Mouse (Mus musculus) WW6 (cell line): Measurements from ENCODE around the gene Tspan17.
"Not testable (repeated sequence)": the region's sequence is repeated elsewhere in the genome, so short reads cannot be mapped to it uniquely, and the experiment has no call there.

Experiments used
- DNase-seq: peaks from one replicate; pipeline ENCODE4 v3.0.0-alpha.2; 2013; ENCODE audit warnings: low read depth, low spot score

The Tspan17 gene

DNA sequence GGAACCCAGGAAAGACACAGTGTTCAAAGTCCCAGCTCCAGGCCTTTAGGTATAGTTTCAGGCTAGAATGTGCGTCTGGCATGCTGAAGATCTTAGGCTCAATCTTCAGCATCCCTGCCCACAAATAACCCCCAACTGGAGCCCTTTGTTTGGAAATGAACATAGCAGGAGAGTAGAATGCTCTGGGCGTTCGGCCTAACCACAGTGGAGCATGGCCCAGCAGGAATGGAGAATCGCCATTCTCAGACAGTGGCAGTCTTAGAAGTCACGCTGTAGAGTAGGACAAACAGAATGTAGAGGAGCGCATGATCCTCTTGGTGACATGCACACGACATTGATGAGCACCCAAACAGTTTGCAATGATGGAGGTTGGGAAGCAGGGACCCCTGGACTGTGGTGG, 28.3 kb upstream of the Tspan17 start:
- DNase-seq: no peak

DNA sequence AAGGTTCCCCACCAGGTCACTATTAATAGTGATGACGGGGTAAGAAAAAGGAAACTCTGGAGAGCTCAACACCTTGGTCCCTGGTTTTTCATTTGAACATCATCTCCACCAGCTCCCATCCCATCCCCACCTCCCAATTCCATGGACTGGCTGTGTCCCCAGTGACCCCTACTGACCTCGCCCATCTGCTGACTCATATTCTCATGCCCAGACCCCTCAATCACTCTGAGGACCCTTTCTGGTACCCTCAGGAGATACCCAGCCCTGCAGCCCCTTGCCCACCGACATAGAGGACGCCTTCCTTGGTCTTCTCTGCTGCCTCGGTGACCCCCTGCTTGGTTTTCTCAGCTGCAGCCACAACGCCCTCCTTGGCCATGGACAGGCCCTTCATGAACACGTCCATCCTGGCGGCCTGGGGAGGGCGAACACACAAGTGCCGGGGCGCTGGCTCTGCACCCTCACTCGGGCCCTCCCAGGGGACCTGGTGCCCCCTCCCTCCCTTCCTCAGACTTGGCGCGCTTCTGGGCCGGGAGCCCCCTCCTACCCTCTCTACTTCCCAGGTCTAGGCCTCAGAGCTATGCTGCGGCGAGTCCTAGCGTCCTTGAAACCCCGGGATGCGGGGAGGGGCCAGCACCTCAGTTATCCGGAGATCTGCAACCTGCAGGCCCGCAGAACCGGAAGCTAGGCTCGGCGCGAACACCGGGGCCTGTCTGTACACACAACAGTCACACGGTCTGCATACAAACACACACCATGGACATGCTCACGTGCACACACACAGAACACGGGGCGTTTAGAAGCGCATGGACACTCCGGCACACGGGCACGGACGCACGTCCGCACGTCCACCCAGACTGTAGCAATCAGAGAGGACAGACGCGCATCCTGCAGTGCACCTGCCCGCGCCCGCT, 23.6 kb upstream of the Tspan17 start:
- no peak for DNase-seq

GRCm38 (mm10) chr13:54766192-54766768, 22.9 kb upstream of the Tspan17 start, which contains the start of gene Sncb:
Gene Sncb (minus strand): TSS chr13:54766595.
- DNase-seq: no peak

GRCm38 (mm10) chr13:54767012-54767411, 22.2 kb upstream of the Tspan17 start:
- no peak for DNase-seq

DNA sequence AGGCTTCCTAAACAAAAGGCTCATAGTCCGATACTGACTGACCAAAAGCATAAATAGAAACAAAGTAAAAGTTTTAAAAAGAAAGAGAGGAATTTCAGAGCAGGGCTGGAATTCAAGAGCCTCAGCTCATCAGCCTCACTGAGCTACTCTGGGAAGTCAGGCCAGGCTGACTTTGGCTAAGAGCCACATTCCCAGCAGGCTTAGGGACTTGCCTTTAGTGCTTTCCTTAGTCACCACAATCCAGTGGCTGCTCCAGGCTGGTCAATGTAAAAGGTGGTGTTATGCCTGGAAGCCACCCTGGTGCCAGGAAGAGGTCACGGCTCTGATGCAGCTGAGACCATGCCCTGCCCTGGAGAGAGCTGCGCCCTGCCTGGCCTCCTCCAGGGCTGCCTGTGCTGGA, 8.6 kb upstream of the Tspan17 start:
- DNase-seq: no peak

DNA sequence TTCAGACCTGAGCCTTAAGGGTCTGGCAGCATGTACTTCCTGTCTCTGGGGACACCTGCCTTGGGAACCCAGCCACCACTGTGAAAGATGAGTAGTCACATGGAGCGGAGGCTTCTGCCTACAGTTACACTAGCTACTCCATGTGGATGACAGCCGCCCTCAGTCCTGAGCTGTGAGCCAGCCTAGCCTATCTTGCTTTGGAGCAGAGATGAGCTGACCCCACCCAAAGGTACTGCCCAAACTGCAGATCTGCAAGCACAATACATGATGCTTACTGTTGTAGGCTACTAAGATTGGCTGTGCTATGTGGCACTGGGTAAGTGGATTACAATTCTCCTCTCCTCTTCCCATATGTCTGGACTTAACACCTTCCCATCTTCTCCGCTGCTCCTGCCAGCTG, 8.1 kb upstream of the Tspan17 start:
- DNase-seq: no peak

- DNase-seq: no peak
Measured at GRCm38 (mm10) chr13:54783235-54783634, 5.9 kb upstream of the Tspan17 start.

DNA sequence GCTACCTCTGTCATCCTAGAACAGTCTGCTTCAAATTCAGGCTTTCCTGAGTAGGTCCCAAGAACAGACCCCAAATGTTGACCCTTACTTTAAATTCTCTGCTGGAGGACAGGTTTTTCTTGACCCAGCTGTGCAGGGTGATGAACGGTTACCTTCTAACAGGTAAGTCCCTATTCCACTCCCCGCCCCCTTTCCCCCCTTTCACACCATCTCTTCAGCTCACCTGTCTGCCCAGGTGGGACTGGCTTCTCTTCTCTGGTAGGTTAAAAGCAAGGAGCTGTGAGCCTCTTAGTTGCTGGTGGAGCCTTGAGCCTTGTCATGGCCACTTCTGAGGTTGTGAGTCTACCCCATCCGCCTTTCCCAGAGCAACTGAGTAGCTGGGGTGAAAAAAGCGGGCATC, 5.5 kb upstream of the Tspan17 start, which contains the start of gene Eif4e1b:
TSS of gene Eif4e1b (plus strand) at position 301 of the 400 bp plus-strand sequence.
- no peak for DNase-seq

DNA sequence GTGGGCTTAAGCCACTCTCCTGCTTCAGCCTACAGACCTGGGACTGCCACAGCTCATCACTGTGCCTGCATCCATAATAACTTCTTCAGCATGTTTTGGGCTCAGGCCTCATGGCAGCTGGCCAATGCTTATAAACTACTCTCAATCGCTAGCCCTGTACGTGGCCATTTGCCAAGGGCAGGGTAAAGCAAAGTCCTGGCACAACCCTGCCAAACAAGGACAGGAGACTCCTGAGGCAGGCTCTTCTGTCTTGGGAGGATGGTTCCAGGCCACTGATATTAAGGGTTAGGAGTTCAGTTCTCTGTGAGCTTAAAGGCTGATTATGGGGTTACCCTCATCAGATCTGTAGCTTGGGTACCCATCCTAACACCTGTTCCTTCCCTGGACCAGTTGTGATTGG, 1.6 kb upstream of the Tspan17 start:
- not testable (repeated sequence) for DNase-seq

DNA sequence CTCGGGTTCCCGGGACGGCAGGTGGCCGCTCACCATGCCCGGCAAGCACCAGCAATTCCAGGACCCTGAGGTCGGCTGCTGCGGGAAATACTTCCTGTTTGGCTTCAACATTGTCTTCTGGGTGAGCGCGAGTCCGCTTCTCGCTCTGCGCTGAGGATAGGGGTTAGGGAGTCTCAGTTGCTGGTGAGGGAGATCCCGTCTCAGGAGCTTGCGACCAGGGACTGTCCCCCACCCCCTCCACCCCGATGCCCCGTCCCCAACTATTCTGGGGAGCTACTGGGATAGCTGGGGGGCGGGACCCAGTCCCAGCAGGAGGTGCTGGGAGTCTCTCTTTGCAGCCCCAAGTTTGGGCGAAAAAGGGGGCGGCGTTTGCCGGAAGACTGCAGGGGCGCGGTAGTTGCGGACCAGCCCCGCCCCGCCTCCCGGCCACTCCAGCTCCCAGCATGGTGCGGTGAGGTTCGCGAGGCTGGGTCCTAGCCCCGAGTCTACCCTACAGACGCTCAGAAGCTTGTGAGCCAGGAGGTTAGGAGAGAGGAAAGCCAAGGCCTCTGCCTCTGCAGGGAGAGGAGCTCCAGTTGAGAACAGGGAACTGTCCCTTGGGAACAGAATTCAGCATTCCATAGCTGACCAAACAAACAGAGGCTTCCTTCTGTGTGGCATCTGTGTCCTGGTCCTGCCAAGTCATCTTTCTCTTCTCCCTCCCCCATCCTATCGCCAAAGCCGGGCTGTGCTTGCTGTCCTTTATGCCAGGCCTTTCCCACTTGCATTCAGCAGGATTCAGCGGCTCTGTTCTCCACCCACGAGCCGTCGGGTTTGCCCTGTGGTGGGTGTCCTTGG, 602 bp downstream of the Tspan17 start:
- no peak for DNase-seq

DNA sequence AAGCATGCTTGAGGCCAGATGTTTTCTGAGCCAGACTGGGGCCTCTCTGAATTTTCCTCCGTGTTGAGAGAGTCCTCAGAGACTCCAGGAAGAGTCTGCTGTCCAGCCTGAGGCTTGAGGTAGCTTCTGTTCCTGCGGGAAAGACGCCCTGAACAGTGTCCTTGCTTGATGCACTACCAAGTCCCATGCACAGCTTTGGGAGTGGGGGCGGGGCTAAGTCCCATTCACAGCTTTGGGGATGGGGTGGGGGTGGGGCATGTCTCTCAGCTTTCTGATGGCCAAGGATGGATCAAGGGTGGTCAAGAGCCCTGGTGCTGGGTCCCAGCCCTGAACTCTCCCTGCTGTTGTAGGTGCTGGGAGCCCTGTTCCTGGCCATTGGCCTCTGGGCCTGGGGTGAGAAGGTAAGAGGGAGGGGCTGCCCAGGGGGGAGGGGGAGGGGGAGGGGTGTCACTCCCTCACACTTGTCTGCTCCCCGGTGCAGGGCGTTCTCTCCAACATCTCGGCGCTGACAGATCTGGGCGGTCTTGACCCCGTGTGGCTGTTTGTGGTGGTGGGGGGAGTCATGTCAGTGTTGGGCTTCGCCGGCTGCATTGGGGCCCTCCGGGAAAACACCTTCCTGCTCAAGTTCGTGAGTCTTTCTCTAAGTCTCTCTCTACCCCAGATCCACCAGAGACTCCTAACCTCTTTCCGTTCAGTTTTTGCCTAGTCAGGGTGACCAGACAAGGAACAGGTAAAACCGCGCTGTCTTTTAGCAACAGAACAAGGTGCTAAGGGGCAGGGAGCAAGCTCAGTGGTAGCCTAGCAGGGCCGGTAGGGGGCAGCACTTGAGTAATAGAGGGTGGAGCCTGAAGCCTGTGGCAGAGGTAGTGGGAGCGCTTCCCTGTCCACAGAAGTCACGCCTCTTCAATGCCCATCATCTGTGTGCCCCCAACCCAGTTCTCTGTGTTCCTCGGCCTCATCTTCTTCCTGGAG, 3.4 kb downstream of the Tspan17 start:
- peak; percentile 63 for DNase-seq

DNA sequence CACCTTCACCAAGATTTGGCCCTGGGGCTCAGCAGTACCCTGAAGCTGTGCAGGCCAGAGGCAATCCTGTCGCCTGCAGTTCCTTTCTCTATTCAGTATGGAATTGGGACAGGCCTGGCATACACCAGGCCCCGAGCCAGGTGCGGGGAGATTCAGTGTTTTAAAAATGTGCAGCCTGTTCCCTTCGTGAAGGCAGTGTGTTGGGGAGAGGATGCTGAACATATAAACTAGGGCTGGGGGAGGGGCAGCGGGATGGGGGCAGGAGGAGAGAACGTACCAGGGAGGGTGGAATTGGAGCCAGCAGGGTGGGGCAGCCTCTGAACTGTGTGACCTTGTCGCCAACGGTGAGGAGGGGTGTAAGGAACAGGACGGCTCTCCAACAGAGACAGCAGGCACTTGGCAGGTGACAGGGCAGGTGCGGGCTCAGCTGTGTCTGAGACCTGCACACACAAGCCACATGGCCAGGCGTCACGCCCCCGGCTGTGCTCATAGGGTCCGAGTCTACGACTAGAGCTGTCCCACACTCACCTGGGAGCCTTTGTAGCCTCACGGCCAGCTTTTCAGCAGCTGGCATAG, 4.9 kb downstream of the Tspan17 start:
- DNase-seq: no peak

- no peak for DNase-seq
Measured at GRCm38 (mm10) chr13:54794843-54795242, 5.7 kb downstream of the Tspan17 start.

DNA sequence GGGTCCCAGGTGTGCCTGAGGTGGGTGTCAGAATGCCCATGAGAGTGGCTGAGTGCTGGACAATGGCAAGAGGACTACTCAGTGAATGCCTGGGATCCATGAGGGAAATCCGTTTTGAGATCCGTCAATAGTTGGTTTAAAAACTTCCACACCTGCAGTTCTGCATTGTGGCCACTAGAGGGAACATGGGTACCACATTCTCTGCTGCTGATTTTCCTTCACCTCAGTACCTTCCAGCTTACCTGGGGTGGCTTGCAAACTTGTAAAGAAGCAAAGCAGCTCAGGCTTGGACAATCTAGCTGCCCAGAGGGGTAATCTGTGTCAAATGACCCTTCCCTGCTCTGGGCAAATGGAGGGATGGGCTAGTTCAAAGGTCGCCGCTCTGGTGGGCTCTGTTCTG, 8.2 kb downstream of the Tspan17 start:
- DNase-seq: no peak

DNA sequence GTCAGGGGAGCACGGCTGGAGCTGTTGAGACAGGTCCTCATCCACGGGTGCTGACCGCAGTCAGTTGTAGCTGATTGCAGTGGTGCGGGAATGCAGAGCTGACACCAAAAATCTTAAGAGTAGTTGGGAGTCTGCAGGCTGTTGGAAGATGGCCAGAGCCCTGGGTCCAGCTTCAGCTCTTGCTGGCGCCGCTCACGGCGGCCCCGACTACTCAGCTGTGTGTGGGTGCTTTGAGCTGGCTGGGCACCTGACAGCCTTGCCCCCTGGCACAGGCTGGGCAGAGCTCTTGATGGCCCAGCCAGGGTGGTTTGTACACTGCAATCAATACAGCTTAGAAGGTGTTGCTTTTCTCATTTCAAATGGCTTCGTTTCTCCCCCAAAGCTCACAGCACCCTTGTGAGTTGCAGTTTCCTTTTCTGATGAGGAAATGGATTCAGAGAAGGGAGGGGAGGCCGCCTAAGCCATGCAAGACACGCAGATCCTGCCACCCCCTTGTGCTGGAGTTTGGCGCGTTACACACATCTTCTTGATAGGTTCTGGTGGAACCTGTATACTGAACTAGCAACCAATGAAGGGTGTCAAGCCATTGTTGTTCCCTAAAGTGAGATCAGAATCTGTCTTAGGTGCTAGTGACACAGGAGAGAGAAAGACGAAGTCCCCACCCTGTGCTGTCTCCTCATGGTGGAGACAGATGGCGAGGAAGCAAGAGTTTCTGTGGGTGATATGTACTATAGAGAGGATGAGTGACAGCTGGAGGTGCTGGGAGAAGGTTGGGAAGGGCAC, 8.9 kb downstream of the Tspan17 start:
- DNase-seq: no peak

DNA sequence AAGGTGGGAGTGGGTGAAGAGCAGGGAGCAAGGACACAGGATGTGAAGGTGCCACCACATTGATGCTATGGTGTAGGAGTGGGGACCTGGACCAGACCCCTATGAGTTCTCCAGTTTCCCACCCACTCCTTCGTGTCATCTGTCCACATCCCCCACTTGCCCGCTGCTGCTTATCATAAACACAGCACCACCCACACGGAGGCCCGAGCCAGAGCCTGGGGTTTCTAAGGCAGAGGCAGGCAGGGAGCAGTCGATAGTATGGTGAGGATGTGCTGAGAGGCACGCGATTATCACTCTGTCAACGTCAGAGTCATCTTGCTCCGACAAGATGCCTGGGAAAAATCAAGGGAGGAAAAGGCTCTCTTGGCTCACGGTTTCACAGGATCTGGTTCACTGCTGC, 9.6 kb downstream of the Tspan17 start:
- no peak for DNase-seq

DNA sequence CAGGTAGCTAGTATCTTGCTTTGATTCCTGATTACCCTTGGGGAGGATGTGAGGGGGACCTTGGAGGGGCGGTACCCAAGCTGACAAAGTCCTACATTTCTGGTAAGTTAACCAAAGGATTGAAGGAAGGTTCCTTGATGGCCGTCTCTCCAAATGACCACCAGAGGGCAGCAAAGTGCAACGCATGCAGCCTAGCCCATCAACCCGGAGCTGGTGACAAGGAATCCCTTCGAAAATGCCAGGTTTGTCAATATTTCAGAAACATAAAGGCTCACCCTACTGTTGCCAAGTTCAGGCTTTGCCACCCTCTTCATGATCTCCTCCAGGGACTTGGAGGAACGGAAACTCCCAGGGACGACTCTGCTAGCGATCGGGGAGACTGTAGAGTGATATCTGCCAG, 10.5 kb downstream of the Tspan17 start:
- DNase-seq: no peak

- DNase-seq: no peak
Measured at GRCm38 (mm10) chr13:54800206-54800605, 11.0 kb downstream of the Tspan17 start.

DNA sequence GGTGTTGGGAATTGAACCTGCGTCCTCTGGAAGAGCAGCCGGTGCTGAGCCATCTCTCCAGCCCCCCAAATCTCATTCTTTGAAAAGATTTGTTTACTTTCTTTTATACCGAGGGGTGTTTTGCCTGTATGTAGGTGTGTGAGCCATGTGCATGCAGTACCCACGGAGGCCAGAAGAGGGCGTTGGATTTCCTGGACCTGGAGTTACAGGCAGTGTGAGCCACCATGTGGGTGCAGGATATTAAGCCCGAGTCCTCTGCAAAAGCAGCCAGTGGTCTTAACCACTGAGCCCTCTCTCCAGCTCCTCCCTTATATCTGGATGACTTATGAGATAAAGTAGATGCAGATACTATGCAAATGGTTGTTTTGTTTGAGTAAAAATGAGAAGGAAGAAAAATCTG, 13.8 kb downstream of the Tspan17 start:
- no peak for DNase-seq
